Mouse (Mus musculus): ENCODE measurements at regions not wholly inside any gene's neighbourhood (a gene's known extent, or its start where the extent isn't known, plus 50 kb on each side); places are given as distances from the start of the nearest gene placed in this dataset.
A peak's percentile ranks its signal among the peaks of the same experiment; 100 is the strongest.

DNA sequence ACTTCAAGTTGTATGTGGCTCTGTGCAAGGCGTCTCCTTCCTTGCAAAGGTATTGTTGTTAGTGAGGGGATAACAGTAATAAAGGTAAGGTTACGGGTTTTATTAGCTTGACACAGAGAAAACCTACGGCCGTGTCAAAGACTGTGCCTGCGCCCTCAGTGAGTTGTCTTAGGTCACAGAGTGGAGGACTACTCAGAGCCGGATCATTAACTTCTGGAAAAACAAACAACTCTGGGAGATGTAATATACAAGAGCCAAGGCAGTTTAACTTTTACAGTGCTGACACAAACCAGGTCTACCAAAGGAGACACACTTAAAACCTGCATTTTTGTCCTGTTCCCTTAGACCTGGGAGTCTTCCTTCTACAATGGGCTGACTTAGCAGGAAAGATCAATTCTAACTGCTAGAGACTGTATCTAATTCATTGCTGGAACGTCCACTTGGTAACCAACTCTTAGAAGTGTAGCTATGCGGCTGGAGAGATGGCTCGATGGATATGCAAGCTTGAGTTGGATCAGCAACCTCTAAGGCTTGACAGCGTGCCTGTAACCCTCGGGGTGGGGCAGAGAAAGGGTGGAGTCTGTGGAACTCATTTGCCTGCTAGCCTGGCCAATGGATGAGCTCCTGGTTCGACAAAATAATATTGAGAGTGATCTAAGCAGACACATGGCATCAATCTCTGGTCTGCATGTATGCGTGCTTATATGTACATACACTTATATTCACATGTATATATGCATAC, 115.5 kb upstream of the Adgrl2 start:
- no peaks in the 10 kb centered on the region for H3K36me3 ChIP-seq (ENCODE audit: control insufficient read depth, insufficient read depth, low read length)
- no peak for TF ChIP-seq POLR2A (IDR thresholded peaks at IDR 0.05; ENCODE audit: extremely low read depth, insufficient read depth, low read length)
- no peak for TF ChIP-seq CTCF (IDR thresholded peaks at IDR 0.05; ENCODE audit: low read depth, low read length)
- H3K27ac ChIP-seq (replicated peaks; ENCODE audit: insufficient read depth, low read depth, low read length) = peak overlapping the region; percentile 7; the same call in 1 of the 2 replicates
- DNase-seq (ENCODE audit: extremely low read depth, low read depth, low spot score) = peak; percentile 77
- 44% methylated on average over 13 of the region's 13 CpGs for WGBS
- H3K27me3 ChIP-seq (ENCODE audit: control insufficient read depth, insufficient read depth, low read length) = no peaks in the 10 kb centered on the region
- no peak overlapping the region for H3K9ac ChIP-seq (ENCODE audit: low read depth, low read length)
- peaks cover 13% of the 10 kb centered on the region for H3K4me1 ChIP-seq (ENCODE audit: control insufficient read depth, insufficient read depth, low read length)
- no peak overlapping the region for H3K4me3 ChIP-seq (ENCODE audit: insufficient read depth, low read depth, low read length)
- no peaks in the 10 kb centered on the region for H3K79me2 ChIP-seq (ENCODE audit: control insufficient read depth, insufficient read depth, low read length)

DNA sequence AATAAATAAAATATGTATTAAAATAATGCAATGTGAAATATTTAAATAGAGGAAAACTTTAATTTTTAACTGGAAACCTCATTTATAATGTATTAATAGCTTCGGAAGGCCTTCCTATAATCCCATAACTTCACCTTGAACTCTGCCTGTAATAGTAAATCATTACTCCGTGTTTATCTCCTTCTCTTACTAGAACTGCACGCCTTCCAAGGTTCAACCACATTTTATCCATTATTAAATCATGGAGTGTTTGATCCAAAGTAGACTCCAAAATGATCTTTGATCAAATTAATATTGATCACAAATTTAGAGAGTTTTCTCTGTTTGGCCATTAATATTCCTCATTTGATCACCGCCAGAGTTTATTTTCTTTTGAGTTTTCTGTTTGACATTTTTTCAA, 114.8 kb upstream of the Adgrl2 start:
- H3K9ac ChIP-seq (ENCODE audit: low read depth, low read length) = no peak overlapping the region
- 0 out of 2 replicates have a peak overlapping the region, but pooled peaks have one; percentile 7 for H3K27ac ChIP-seq (replicated peaks; ENCODE audit: insufficient read depth, low read depth, low read length)
- no peaks in the 10 kb centered on the region for H3K27me3 ChIP-seq (ENCODE audit: control insufficient read depth, insufficient read depth, low read length)
- H3K36me3 ChIP-seq (ENCODE audit: control insufficient read depth, insufficient read depth, low read length) = no peaks in the 10 kb centered on the region
- DNase-seq (ENCODE audit: extremely low read depth, low read depth, low spot score) = peak; percentile 92
- TF ChIP-seq CTCF (IDR thresholded peaks at IDR 0.05; ENCODE audit: low read depth, low read length) (no peak), POLR2A (IDR thresholded peaks at IDR 0.05; ENCODE audit: extremely low read depth, insufficient read depth, low read length) (no peak)
- H3K4me1 ChIP-seq (ENCODE audit: control insufficient read depth, insufficient read depth, low read length) = peaks cover 13% of the 10 kb centered on the region
- 30% methylated on average over 4 of the region's 4 CpGs for WGBS
- H3K79me2 ChIP-seq (ENCODE audit: control insufficient read depth, insufficient read depth, low read length) = no peaks in the 10 kb centered on the region
- H3K4me3 ChIP-seq (ENCODE audit: insufficient read depth, low read depth, low read length) = no peak overlapping the region

GRCm38 (mm10) chr3:149104080-149104479, 113.7 kb upstream of the Adgrl2 start:
- Histone ChIP-seq H3K4me3 (ENCODE audit: insufficient read depth, low read depth, low read length) (no peak overlapping the region), H3K9ac (ENCODE audit: low read depth, low read length) (no peak overlapping the region), H3K36me3 (ENCODE audit: control insufficient read depth, insufficient read depth, low read length) (no peaks in the 10 kb centered on the region), H3K27ac (replicated peaks; ENCODE audit: insufficient read depth, low read depth, low read length) (peak overlapping the region; percentile 61), H3K4me1 (ENCODE audit: control insufficient read depth, insufficient read depth, low read length) (peaks cover 13% of the 10 kb centered on the region), H3K27me3 (ENCODE audit: control insufficient read depth, insufficient read depth, low read length) (no peaks in the 10 kb centered on the region), H3K79me2 (ENCODE audit: control insufficient read depth, insufficient read depth, low read length) (no peaks in the 10 kb centered on the region)
- DNase-seq (ENCODE audit: extremely low read depth, low read depth, low spot score) = peak; percentile 91
- 29% methylated on average over 6 of the region's 6 CpGs for WGBS
- TF ChIP-seq CTCF (IDR thresholded peaks at IDR 0.05; ENCODE audit: low read depth, low read length) = no peak
- no peak for TF ChIP-seq POLR2A (IDR thresholded peaks at IDR 0.05; ENCODE audit: extremely low read depth, insufficient read depth, low read length)

DNA sequence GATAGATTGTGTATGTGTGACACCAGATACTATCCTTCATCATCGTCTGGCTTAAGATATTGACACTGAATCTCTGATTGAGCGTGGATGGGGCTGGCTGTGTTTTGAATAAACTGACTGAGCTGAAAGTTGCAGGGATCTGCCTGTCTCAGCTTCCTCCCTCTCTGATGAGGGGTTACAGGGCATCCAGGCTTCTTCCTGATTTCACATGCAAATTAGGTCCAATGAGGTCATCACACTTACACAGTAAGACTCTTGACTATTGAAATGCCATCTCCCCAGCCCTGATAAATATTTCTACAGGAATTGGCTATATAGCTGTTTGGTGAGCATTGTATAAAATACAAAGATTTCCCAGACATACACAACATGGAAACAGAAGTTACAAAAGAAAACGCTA, 113.1 kb upstream of the Adgrl2 start:
- Histone ChIP-seq H3K36me3 (ENCODE audit: control insufficient read depth, insufficient read depth, low read length) (no peaks in the 10 kb centered on the region), H3K79me2 (ENCODE audit: control insufficient read depth, insufficient read depth, low read length) (no peaks in the 10 kb centered on the region), H3K27ac (replicated peaks; ENCODE audit: insufficient read depth, low read depth, low read length) (no peak overlapping the region), H3K9ac (ENCODE audit: low read depth, low read length) (no peak overlapping the region), H3K4me3 (ENCODE audit: insufficient read depth, low read depth, low read length) (no peak overlapping the region), H3K27me3 (ENCODE audit: control insufficient read depth, insufficient read depth, low read length) (no peaks in the 10 kb centered on the region), H3K4me1 (ENCODE audit: control insufficient read depth, insufficient read depth, low read length) (peaks cover 13% of the 10 kb centered on the region)
- 89% methylated on average over 3 of the region's 3 CpGs for WGBS
- TF ChIP-seq POLR2A (IDR thresholded peaks at IDR 0.05; ENCODE audit: extremely low read depth, insufficient read depth, low read length) = no peak
- TF ChIP-seq CTCF (IDR thresholded peaks at IDR 0.05; ENCODE audit: low read depth, low read length) = no peak
- no peak for DNase-seq (ENCODE audit: extremely low read depth, low read depth, low spot score)

DNA sequence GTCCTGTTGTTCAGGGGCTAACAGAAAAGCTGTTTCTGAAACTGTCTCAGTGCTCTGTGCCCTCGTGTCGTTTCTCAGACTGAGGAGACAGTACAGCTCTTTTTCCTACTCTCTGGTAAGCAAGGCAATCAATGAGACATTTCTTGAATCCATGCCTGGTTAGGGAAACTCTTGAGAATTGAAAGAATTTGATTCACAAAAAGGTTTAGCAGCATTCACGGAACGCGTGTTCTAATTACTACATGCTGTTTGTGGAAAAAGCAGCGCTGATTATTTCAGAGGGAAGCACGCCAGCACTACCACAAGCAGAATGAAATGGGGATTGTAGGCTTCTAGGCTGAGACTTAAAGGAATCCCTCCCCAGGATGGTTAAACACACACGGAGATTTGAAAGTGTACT, 112.5 kb upstream of the Adgrl2 start:
- Histone ChIP-seq H3K36me3 (ENCODE audit: control insufficient read depth, insufficient read depth, low read length) (no peaks in the 10 kb centered on the region), H3K4me3 (ENCODE audit: insufficient read depth, low read depth, low read length) (no peak overlapping the region), H3K4me1 (ENCODE audit: control insufficient read depth, insufficient read depth, low read length) (peaks cover 13% of the 10 kb centered on the region), H3K27ac (replicated peaks; ENCODE audit: insufficient read depth, low read depth, low read length) (no peak overlapping the region), H3K27me3 (ENCODE audit: control insufficient read depth, insufficient read depth, low read length) (no peaks in the 10 kb centered on the region), H3K79me2 (ENCODE audit: control insufficient read depth, insufficient read depth, low read length) (no peaks in the 10 kb centered on the region), H3K9ac (ENCODE audit: low read depth, low read length) (no peak overlapping the region)
- whole genome bisulfite sequencing = 93% methylated on average over 8 of the region's 8 CpGs
- no peak for TF ChIP-seq POLR2A (IDR thresholded peaks at IDR 0.05; ENCODE audit: extremely low read depth, insufficient read depth, low read length)
- TF ChIP-seq CTCF (IDR thresholded peaks at IDR 0.05; ENCODE audit: low read depth, low read length) = no peak
- no peak for DNase-seq (ENCODE audit: extremely low read depth, low read depth, low spot score)

GRCm38 (mm10) chr3:149101785-149102184, 111.4 kb upstream of the Adgrl2 start:
- Histone ChIP-seq H3K27ac (replicated peaks; ENCODE audit: insufficient read depth, low read depth, low read length) (no peak overlapping the region), H3K4me3 (ENCODE audit: insufficient read depth, low read depth, low read length) (no peak overlapping the region), H3K79me2 (ENCODE audit: control insufficient read depth, insufficient read depth, low read length) (no peaks in the 10 kb centered on the region), H3K36me3 (ENCODE audit: control insufficient read depth, insufficient read depth, low read length) (no peaks in the 10 kb centered on the region), H3K4me1 (ENCODE audit: control insufficient read depth, insufficient read depth, low read length) (peaks cover 13% of the 10 kb centered on the region), H3K27me3 (ENCODE audit: control insufficient read depth, insufficient read depth, low read length) (no peaks in the 10 kb centered on the region), H3K9ac (ENCODE audit: low read depth, low read length) (no peak overlapping the region)
- TF ChIP-seq POLR2A (IDR thresholded peaks at IDR 0.05; ENCODE audit: extremely low read depth, insufficient read depth, low read length) (no peak), CTCF (IDR thresholded peaks at IDR 0.05; ENCODE audit: low read depth, low read length) (no peak)
- no peak for DNase-seq (ENCODE audit: extremely low read depth, low read depth, low spot score)
- 85% methylated on average over 10 of the region's 10 CpGs for WGBS
